Mouse (Mus musculus) erythroblast, embryonic 14.5 days (primary cell): ENCODE data around the gene Ror1.

ENCODE experiments used
- GATA1 ChIP-seq: IDR thresholded peaks from 2 replicates; pipeline ENCODE4 v1.6.1; 2012; ENCODE audit warnings: low read length, inconsistent platforms, mixed read lengths
- TAL1 ChIP-seq: IDR thresholded peaks from 3 replicates; pipeline ENCODE4 v1.6.1; 2012; ENCODE audit warnings: low read length, inconsistent platforms, mixed read lengths

DNA sequence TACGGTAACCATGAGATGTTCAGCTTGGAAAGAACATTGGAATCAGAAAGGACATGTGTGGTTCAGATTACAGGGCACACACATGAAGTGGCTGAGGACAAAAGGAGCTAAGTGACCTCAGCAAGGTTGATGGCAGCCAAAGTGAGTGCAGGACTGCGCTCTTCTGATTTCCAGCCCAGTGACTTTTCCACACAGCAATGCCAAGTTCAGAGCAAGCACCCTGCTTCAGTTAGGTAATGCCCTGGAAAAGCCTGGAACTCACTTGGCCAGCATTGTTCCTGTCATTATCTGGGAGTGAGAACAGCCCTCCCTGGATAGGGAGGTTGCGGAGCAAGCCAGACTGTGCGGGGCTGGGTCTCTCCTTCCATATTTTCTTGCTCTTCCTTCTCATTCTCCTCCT is 299.8 kb downstream of the Ror1 start:
- no peak for TF ChIP-seq GATA1
- TF ChIP-seq TAL1: no peak
